Mouse (Mus musculus): Measurements from ENCODE around the gene 1700030J22Rik.

DNA sequence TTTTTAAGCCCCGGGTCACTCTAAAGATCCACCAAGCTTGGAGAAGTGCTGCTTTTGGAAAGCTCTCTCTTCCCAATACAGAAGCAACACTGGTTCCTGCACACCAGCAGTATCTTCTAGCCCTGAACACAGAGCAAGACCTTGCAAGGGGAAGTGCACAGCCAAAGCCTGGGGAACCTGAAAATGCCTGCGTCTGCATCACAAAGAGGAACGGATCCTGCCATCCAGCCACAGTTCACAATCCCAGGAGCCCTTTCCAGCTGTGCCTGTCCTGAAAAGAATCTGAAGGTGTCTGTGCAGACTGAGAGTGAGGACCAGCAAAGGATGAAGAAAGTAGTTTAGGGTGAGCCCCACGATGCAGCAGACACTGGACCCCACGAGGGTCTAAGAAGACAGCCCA, 3.7 kb downstream of the 1700030J22Rik start:
- no peak for TF ChIP-seq HCFC1 (IDR thresholded peaks at IDR 0.05; ENCODE audit: low read depth, low read length)
- TF ChIP-seq USF2 (IDR thresholded peaks at IDR 0.05; ENCODE audit: borderline replicate concordance in 1 of 2, insufficient read depth in 1 of 2, low read depth in 1 of 2, low read length in 2 of 2): no peak
- TF ChIP-seq EP300 (IDR thresholded peaks at IDR 0.05; ENCODE audit: low read depth in 1 of 2, low read length in 2 of 2): no peak
- TF ChIP-seq USF1 (IDR thresholded peaks at IDR 0.05; ENCODE audit: low read depth, low read length): no peak
- no peak for TF ChIP-seq NELFE (IDR thresholded peaks at IDR 0.05; ENCODE audit: low read depth, low read length)

All from MEL (cell line).